Mouse (Mus musculus): Measurements from ENCODE around the gene Retreg3.
"Not testable (repeated sequence)": the region's sequence is repeated elsewhere in the genome, so short reads cannot be mapped to it uniquely, and the experiment has no call there.

The Retreg3 gene

GRCm38 (mm10) chr11:101148751-101149150 lies 29.1 kb upstream of the Retreg3 start:
- no peak for DNase-seq

GRCm38 (mm10) chr11:101146377-101146776 lies 26.7 kb upstream of the Retreg3 start:
- peak; percentile 56 for DNase-seq

GRCm38 (mm10) chr11:101143338-101144225 lies 23.9 kb upstream of the Retreg3 start:
- peak; percentile 79 for DNase-seq

DNA sequence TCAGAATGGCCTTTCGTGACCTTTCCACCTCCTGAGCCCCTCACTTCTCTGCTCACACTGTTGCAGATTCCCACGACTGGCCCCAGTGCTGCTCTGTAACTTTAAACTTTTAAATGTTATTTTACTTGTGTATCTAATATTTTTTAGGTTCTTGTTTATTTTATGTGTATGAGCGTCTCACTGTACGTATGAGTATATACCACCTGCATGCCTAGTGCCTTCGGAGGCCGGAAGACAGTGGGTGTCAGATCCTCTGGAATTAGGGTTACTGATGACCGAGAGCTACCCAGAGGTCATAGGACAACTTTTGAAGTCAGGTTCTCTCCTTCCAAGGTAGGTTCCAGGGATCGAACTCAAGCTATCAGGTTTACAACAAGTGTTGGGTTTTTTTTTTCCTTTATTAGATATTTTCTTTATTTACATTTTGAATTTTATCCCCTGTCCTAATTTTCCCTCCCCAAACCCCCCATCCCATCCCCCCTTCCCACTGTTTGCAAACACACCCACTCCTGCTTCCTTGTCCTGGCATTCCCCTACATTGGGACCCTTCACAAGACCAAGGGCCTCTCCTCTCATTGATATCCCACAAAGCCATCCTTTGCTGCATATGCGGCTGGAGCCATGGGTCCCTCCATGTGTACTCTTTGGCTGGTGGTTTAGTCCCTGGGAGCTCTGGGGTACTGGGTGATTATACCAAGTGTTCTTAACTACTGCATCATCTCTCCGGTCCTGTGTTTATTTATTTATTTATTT lies 22.7 kb upstream of the Retreg3 start:
- no peak for DNase-seq

DNA sequence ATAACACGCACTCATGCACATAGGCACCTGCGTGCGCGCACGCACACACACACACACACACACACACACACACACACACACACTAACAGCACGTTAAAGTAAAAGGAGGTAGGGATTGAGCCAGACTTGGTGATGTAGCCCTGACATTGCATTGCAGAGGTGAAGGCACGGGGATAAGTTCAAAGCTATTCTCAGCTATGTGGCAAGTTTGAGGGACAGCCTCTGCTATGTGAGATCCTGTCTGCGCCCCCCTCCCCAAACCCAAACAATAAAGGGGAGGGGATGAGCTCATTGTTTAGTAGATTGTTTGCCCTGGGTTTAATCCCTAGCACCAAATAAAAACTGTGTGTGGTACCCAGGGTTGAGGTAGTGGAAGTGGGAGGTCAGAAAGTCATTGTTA lies 21.4 kb upstream of the Retreg3 start:
- no peak for DNase-seq

GRCm38 (mm10) chr11:101140164-101140819 lies 20.6 kb upstream of the Retreg3 start:
- DNase-seq, result no peak

- peak; percentile 74 for DNase-seq
Observed at GRCm38 (mm10) chr11:101138536-101139181, 19.0 kb upstream of the Retreg3 start.

- DNase-seq, result no peak
Observed at GRCm38 (mm10) chr11:101137000-101137399, 17.3 kb upstream of the Retreg3 start.

DNA sequence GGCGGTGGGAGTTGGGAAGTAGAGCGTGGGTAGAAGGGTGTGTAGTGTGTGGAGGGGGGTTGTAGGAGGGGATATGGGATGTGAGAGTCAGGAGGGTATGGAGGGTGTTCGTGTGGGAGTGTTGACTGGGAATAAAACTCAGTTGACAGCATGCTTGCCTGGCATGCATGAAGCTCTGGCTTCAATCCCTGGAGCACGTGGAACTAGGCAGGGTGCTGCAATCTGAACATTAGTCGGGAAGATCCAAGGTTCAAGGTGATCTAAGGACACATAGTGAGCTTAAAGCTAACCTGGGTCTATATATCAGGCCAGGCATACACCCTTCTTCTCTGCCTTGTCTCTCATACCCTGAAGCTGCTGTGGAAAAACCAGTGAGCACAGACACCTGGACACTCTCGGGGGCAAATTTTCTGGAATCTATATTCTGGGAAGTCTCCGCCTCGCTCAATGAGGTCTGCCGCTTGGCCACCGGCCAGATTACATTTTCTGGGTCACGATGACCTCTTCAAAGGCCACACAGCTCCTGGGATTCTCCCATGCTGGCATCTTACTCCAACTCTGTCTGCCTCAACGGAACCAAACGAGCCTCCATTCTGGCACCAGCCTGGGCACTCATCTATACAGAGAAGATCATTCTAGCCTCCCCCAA lies 14.6 kb upstream of the Retreg3 start:
- no peak for DNase-seq

DNA sequence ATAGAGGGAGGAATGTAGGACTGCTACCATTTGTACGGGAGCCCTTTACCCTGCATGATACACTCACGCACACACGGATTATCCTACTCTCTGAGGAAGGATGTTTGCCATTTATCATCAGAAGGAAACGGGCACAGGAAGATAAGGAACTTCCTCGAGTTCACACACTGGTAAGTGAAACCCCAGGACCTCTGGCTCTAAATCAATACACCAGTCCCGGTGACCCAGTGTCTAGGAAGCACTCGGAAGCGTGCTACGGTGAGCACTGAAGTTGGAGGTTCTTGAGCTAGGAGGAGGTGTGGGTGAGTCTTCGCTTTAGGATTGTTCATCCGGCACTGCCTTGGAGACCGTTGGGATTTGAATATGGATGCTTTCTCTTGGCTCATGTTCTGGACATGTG lies 13.3 kb upstream of the Retreg3 start:
- no peak for DNase-seq

DNA sequence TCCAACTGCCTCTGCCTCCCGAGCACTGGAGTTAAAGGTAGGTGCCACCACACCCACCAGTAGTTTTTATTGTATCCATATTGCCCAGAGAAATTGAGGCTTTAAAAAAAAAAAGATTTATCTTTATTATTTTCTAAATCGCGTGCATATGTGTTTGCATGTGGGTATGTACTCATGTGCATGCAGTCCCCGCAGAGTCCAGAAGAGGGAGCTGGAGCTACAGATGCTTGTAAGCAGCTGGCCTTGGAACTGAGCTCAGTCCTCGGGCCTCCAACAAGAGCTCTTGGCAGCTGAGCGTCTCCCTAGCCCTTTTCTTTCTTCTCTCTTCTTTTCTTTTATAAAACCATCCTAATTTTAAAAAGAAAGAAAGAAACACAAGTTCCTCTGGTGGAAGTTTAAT lies 12.0 kb upstream of the Retreg3 start:
- DNase-seq, result peak; percentile 47

DNA sequence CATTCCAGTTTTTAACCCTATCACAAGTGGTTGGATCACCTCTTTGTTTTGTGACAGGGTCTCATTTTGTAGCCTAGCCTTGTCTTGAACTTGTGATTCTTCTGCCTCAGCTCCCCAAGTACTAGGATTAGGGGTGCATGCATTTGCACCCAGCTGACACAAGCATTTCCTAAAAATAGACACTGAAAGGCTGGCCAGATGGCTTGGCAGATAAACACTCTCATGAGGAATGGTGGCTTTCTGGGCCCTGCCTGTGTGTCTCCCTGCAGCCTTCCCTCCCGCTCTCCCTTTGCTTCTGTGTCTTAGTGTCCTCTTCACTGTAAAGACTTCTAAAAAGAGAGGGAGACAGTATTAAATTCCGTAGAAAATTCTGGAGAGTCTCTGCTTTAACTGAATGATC lies 11.5 kb upstream of the Retreg3 start:
- no peak for DNase-seq

DNA sequence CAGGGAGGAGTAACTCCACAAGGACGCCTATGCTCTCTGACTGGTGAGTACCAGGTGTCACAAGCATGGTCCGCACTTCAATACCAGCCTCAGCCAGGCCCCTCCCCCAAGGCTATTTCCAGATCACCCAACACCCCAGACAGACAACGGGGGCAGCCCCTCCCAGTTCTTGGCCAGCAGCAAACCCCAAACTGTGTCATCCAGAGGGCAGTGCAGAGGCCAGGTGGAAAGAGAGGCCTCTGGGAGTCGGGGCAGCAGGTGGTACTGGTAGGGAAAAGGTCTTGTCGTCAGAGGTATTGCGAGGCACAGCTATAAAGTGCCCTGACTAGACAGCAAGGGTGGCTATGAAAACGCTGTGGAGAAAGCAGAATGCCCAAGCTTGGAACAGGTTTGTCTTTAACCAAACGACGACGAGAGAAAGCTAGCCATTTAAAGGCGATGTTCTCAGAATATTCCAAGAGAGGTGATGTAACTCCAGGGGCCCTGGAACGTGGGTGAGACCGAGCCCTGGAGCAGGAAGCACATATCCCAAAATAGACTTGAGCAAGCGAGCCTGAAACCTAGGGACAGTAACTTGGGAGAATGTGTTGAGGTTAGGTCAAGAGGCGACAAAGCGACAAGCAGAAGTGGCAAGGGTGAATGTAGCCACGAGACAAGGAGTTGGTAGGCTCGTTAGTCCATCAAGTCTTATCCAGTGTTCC lies 10.5 kb upstream of the Retreg3 start:
- no peak for DNase-seq

- DNase-seq, result no peak
Observed at GRCm38 (mm10) chr11:101128996-101129577, 9.4 kb upstream of the Retreg3 start.

DNA sequence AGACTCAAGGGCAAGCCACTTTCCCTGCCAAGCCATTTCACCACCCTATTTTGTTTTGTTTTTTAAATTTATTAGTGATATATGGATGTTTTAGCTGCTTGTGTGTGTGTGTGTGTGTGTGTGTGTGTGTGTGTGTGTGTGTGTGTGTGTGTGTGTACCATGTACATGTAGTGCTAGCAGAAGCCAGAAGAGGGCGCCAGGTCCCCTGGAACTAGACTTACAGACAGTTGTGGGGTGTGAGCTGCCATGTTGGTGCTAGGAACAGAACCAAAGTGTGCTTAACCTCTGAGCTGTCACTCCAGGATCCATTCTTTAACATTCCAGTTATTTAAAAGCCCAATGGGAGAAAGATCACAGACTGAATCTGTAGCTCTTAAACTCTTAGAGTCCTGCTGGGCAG lies 7.4 kb upstream of the Retreg3 start:
- no peak for DNase-seq

- DNase-seq, result not testable (repeated sequence)
Observed at GRCm38 (mm10) chr11:101125008-101125407, 5.3 kb upstream of the Retreg3 start.

- DNase-seq, result not testable (repeated sequence)
Observed at GRCm38 (mm10) chr11:101124494-101124893, 4.8 kb upstream of the Retreg3 start.

- no peak for DNase-seq
Observed at GRCm38 (mm10) chr11:101120545-101121188, 974 bp upstream of the Retreg3 start.

DNA sequence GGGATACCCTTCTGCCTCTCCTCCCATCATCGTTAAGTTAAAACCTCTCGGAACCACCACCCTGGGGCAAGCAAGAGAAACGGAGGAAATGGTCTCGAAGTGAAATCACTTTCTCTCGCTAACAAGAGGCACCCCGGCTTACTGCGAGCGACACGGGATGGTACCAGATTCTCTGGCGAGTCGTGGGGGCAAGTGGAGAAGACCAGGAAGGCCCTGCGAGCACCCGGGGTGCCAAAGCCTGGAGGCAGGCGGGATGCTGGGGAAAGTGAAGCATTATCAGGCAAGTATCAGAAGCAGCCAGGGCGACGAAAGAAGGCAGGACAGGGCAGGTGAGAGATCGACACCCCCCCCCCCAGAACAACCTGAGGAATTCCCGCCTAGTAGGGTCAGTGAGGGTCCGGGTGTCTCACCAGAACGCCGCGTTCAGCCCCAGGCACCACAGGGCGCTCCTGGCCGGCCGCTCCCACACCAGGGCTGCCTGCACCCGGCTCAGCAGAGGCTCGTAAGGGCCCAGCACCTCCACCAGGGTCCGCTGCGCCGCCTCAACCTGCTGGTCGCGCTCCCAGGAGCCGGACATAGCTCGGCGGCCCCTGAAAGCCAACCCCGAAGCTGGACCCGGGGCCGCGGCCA lies 447 bp downstream of the Retreg3 start:
- peak; percentile 7 for DNase-seq

GRCm38 (mm10) chr11:101118105-101118504 lies 1.6 kb downstream of the Retreg3 start:
- no peak for DNase-seq
